Mouse (Mus musculus): ENCODE results near the gene Upk3a.

Gene Upk3a

DNA sequence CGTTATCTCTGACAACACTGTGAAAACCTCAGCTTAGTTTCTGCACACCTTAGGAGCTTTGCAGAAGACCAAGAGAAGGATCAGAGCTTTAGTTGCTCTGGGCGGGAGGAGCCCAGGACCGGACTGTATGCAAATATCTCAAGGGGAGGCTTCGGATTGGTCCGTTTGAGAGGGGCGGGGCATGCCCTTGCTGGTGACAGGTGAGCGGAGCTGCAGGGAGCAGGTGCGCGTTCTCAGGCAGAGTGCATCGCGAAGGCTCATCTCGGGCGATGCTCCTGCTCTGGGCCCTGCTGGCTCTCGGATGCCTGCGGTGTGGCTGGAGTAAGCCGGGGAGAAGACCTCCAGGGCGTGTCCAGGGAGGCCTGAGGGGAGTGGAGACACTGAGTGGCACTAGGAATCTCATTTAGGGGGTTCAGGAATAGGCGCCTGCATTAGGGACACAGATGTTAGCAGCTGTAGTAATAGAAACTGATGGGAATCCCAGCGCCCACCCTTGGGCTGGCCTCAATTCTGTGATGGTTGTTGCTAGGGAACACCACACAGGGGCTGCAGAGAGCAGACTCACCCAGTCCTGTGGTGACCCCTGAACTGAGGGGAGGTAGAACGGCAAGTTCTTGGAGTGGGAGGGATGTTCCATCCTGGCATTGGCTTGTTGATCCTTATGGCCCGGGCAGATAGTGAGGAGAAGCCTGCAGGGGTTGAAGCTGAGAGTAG, at the start of gene Upk3a:
Gene Upk3a (plus strand): TSS at position 191 of the 714 bp plus-strand sequence.
- DNase-seq (ENCODE audit: low spot score in 2 of 2): no peak

DNA sequence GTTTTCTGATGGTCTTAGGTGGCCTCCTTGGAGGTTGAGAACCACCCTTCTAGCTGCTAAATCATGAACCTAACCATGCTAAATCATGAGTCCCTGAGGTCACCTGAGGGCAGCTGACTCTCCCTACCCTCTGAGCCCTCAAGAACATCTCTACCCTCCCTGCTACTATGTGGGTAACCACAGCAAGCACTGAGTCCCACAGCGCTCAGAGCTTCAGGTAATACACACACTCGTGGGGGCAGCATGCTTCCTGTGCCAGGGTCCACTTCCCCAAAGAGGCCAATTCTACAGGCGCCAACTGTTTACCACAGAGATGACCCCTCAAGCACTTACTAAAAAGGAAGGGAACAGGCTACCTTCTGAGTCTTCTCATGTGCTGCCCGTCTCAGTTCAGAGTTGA, 48.4 kb upstream of the Upk3a start:
- DNase-seq (ENCODE audit: low spot score in 2 of 2): no peak

DNA sequence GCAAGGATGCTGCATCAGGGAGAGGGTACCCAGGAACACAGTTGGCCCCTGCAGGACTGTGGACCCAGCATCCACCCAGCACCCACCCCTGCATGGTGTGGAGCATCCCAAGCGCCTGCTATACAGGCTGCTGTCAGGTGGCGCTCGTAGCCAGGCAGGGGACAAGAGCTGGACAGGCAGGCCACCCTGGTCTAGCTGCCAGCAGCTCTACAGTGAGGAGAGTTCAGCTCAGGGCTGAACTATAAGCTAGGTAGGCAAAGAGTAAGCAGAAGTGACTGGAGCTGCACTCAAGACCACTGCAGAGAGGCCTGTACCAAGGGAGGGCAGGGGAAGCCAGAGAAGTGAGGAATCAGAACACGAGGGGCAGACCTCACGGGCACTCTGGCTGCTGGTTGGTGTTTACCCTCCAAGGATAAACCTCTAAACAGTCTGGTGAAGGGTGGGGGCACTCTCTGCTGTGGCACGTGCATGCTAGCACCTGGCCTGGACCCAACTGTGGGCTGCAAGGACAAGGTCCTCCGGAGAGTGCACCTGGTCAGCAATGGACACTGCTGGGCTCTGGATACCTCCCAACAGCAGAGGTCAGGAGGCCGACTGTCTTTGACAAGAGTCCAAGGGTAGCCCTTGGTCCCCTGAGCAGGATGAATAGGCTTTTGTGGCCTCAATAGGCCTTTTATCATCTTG, 43.9 kb upstream of the Upk3a start:
- no peak for DNase-seq (ENCODE audit: low spot score in 2 of 2)

DNA sequence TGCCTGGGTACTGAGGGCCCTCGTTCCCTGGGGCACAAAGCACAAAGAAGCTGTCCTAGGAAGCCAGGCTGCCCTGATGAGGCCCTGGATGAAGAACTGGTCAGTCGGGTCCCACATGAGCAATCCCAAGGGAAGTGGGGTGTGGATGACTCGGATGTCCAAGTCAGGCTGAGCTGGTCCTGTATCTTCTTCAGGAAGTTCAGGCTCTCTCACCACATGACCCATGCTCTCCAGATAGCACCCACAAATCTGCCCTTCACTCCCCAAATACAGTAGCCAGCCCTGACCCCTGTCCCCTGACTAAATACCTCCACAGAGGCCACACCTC, 43.4 kb upstream of the Upk3a start:
- DNase-seq (ENCODE audit: low spot score in 2 of 2): no peak

DNA sequence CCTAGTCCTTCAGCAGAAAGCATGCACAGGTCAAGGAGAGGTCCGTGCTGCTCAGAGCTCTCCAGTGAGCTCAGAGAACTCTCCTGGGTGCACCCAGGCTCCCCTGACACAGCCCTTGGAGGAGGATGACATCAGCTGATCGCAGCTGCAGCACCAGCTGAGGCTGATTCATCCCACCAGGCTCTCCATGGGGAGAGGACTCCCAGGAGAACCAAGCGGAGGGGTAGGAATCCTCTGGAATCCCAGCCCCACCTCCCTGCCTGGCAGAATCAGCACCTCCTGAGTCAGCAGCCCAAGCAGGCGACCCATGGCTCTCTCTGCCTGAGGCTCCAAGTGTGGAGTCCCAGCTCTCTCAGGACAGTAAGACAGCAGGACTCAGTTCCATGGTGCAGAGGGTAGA, 41.2 kb upstream of the Upk3a start:
- peak; percentile 76 to 78 for DNase-seq (ENCODE audit: low spot score in 2 of 2)

DNA sequence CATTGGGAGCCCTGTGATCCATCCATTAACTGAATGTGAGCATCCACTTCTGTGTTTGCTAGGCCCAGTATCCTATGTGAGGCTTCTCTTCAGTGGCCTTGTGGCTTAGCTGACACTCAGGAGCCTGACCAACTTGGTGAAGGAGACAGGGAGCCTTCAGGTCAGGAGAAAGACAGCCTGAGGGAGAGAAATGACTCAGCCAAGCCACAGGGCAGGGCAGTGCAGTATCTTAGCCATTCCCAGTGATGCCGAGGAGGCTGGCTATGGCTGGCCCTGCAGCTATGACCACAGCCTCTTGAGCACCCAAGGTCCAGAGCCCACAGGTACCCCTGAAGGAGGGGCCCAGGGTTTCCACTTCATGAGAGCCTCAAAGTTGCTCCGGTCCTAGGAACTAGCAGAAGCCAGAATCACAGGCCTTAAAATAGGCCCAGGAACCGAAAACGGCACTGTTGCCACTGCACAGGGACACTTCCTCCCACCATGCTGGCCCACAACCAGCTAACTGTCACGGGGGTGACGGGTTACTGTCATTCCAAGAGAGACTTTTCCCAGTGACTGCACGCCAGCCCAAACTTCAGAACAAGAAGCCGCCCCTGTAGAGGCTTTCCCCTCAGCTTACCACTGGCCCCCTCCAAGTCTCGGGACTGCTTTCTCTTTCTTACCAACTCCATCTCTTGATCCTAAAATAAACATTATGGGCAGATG, 35.2 kb upstream of the Upk3a start:
- no peak for DNase-seq (ENCODE audit: low spot score in 2 of 2)

DNA sequence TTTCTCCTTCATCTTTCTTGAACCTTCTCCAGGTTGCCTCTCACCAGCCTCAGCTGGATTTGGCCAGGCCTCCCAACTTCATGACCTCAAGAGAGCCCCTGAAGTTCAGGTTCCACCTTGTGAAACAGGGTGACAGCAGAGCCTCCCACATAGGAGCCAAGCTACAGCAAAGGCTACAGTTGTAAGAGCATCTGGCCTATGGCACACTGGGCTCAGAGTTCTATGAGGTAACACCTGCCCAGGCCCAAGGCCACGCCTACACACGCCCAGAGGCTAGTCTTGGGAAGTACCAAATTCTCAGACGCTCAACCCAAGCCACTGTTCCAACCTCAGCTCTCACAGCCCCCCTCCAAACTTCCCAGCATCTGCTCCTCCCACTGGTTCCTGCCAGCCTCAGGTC, 34.1 kb upstream of the Upk3a start:
- DNase-seq (ENCODE audit: low spot score in 2 of 2): no peak

DNA sequence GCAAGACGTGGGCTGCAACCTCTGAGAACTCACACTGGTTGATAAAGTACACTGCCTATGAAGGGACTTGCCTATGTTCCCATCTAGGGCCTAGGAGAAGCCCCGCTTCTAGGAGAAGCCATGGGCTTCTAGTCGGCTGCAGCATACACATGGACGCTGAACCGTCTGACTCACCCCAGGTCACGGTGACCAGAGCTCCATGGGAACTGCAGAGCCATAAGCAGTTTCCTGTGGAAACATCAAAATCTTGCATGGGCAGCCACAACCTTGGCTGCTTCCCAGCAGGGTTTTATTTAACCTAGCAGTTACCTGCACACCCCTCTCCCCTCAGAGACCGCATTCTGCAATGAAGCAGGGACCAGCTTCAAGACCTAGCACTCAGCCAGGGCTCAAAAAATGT, 33.2 kb upstream of the Upk3a start:
- no peak for DNase-seq (ENCODE audit: low spot score in 2 of 2)

DNA sequence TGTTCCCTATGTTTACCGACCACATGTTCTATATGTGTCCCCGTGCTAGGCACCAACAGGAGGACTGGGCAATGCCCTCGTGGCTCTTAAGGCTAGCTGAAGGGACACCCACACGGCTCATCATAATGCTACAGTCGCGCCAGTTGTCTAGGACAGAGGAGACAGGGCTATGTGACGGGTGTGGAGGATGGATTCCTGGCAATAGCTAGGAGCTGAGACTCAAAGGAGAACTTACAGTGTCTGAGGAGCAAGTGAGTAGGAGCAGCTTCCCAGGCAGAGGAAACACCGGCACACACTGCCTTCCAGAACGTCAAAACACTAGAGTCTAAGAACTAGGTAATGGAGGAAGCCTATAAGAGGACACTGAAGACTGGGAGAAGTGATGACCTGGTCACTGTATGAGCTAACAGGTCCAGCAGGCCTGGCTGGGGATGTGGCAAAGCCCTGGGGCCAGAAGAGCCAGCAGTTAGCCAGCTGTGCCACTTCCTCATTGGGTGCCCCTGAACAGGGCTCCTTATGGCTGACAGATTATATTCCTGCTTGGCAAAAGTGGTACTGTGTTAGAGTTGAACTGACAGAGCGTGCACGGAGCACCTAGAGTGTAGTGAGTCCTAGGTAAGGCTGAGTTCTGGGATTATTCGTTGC, 31.3 kb upstream of the Upk3a start:
- no peak for DNase-seq (ENCODE audit: low spot score in 2 of 2)

DNA sequence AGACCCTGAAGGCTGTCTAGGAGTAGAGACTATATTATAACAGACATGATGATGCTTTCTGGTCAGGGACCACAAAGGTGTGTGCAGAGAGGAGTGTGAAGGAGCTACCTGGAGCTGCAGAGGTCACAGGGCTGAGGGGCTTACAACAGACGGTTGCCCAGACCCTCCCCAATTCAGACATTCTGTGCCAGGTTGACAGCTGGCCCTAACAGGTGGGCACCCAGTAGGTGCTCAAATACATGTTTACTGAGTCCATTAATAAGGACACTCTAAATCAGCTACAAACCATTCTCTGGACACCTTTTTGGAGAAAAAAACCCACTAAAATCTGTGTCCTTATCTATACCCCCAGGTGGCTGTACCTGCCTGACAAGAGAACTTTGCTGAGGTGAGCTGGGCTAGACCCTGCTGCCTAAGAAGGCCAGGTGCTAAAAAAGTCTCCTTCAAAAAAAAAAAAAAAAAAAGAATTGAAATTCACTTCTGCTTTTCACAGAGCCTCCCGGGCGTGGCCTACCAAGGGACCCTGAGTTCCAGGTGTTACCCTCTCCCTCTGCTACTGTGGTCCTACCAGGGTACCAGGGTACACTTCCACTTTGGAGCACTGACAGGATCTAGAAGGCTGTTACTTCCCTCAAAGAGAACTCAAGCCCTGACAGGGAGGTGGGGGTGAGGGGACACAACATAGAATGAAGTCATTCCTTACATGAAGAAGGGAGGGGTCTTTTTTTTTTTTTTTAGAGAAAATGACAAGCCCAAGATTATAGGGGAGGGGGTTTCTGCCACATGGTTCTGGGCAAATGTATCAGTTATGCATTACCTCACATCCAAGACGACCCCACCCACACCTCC, 30.5 kb upstream of the Upk3a start:
- no peak for DNase-seq (ENCODE audit: low spot score in 2 of 2)

DNA sequence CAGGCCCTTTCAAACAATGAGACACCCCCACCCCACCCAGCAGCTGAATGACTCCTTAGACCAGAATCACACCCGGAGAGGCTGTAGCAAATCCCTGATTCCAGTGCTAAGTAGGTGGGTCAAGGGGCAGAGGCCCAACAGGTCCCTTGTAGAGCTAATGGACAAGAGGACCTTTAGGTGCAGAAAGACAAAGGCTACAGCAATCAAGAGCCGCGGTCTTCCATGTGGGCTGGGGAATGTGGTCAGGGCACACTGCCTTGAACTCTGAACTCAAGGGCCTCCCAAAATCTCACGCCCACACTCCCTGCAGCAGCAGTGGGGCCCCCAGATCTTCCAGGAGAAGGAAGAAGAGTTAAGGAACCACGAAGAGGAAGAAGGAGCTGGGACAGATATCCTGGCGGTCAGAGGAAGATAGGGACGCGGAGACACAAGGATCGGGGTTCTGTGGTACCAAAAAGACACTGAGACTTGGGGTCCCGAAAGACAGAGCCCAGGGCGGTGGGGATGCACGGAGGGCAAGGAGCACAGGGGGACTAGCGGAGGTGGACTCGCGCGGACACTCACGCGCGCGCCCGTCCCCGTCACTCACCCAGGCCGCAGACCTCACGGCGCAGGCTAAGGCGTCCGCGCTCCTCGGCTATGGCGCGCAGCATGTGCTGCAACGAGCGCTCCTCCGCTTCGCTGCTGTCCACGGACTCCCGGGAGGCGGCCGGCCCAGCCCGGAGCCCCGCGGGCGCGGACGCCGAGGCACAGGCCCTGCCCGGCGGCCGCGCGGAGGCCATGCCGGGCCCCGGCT, 29.7 kb upstream of the Upk3a start:
- no peak for DNase-seq (ENCODE audit: low spot score in 2 of 2)

DNA sequence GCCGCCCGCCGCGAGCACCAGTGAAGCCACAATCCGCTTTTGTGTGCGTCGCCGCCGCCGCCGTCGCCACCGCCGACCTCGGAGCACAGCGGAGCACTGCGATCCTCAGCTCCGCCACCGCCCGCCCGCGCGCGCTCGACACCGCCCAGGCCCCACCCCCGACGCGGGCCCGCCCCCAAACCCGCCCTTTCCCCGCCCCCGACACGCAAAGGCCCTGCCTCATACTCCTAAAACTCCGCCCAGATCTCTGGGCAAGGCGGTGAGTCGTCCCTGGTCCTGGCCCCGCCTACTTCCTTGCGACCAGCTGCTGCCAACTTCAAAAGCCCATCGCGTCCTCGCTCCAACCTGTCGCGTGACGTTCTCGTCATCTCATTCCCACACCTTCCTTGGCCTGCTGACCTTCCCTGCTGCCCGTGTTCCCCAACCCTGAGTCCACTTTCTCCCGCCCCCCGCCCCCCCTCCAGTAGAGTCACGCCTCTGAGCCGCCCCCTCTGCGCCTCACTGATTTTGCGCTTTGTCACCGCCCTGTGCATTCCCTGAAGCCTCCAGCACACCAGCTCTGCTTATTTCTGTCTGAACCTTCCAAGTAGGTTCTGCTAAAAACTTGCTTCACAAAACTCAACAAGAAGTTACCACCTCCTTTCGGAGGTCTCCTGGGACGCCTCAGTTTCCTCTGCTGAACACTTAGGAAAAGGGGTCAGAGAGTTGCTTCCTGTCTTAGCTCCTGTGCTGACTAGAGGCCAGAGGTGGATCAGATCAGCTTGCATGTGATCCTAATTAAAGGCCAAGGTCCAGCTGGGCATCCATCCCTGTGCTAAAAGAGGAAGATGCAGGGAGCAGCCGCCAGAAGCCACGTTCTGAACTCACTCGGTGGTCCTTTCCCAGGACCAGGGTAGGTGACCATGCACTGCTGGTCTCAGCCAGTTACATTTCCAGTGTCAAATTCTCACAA, 28.8 kb upstream of the Upk3a start, which contains the start of gene 5031439G07Rik:
Gene 5031439G07Rik (minus strand): TSS at position 678 of the 952 bp plus-strand sequence.
- peak; percentile 84 to 86 for DNase-seq (ENCODE audit: low spot score in 2 of 2)

DNA sequence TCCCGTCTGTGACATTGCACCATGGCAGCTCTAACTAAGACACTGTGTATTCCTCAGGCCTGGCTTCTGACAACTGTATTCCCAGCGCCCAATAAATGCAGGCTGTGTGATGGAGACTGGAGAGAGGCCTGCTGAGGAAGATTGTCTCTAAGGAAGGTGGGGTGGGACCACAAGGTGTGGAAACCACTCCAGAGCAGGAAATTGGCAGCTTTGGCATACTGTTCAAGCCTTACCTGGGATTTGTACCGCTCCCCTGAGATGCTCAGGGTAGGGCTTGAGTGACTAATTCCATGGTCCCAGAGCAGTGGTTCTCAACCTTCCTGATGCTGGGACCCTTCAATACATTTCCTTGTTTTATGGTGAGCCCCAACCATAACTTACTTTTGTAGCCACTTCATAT, 27.8 kb upstream of the Upk3a start:
- no peak for DNase-seq (ENCODE audit: low spot score in 2 of 2)

DNA sequence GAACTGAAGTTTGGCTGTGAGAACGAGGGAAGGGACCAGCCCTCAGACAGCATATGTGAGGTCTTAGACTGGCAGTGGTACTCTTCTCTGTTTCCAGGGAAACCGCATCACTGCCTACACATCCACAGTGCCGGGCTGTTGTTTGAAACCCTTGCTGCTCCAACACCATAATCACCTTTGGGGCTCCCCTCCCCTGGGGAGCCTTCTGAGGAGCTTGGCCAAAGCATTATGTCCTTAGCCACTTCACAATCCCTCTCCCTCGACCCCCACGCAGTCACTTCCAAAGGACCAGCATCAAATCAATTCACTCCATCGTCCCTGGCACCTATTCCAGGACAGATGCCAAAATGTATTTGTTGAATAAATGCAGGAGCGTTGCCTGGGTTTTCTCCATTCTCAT, 27.2 kb upstream of the Upk3a start:
- no peak for DNase-seq (ENCODE audit: low spot score in 2 of 2)

DNA sequence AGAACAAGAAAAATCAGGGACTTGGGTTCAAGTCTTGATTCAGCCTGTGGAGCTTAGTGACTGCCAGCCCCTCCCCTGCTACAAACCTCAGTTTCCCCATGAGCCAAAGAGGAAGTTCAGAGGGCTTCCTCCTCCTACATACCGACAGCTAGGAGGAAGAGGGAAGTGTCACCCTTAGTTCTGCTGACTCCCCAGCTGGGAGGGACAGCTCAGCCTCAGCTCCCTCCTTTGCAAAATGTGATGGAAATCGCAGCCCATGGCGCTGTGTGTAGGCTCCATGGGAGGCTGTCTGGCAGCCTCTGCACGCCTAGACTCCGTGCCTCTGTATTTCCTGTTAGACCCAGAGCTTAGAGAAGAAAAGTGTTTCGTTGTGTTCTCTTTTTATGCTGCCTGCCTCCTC, 22.4 kb upstream of the Upk3a start:
- DNase-seq (ENCODE audit: low spot score in 2 of 2): no peak

DNA sequence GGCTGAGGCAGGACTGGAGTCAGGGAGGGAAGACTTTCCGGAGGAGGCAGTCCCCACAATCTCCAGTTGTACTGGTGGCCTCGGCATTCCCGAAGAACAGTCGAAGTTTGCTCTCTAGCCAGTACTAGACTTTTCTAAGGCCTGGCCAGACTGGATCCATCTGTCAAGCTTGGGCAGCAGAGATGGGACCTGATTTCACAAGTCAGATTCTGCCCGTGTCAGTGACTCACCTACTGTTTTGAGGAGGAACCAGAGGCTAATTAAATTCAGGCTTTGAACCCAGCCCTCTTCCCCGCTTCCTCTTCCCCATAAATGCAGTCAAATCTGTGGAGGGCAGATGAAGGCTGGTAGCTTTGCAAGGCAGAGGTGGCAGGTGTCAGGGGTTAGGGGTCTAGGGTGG, 21.9 kb upstream of the Upk3a start:
- no peak for DNase-seq (ENCODE audit: low spot score in 2 of 2)

DNA sequence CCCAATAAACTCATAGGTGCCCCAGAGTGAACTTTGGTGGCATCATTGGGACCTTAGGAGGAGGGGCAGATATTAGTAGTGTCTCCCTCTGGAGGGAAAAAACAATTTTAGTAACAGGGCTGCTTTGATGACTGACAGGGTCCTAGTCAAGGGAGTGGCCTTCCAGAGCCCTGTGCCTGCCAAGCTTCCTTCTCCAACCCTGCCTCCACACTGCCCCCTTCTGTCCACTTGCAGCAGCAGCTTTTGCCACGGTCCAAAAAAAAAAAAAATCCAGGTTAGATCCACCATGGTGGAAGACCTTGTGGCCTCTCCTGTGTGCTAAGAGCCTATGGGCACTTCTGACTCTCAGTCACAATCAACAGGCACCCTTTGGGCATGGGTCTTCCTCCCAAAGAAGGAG, 21.0 kb upstream of the Upk3a start:
- DNase-seq (ENCODE audit: low spot score in 2 of 2): no peak

DNA sequence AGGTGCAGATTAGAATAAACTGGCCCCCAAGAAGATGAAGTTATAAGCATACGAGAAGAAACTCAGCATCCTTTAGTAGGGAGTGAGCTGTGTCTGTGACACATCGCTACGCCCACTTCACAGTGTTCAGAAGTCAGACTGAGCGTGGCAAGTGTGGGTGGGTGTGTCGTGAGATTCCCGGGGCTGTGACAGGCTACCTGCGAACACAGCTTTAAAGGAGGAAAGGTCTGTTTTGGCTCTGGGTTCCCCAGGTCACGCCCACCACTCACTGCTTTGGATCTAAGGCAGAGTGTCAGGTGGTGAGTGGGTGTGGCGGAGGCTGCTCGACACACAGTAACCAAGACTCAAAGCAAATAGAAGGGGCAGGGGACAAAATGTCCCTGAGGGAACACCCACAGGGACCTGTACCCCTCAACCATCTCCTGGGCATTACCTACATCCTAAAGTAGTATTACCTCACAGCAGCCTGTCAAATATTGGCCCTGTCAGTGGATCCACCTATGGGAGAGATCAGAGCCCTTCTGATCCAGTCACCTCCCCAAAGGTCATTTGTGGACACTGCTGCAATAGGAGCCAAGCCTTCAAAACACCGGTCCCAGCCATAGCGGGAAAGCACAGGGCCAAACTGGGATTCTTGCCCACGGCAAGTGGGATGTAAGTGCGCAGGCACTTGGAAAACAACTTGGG, 19.0 kb upstream of the Upk3a start:
- peak; percentile 80 for DNase-seq (ENCODE audit: low spot score in 2 of 2)

DNA sequence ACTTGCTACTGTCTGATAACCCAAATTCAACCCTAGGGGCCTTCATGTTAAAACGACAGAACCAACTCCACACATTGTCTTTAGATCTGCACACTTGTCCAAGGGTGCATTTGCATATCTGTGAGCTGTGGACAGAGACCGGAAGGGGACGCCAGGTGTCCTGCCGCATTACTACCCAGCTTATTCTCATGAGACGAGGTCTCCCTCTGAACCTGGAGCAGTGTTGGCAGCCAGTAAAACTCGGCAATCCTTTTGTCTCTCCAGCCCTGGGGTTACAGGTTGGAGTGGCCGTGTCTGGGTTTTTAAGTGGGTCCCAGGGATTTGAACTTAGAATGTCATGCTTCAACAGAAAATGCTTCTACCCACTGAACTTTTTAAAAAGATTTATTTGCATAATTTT, 17.0 kb upstream of the Upk3a start:
- no peak for DNase-seq (ENCODE audit: low spot score in 2 of 2)
